Mouse (Mus musculus) cerebellum, adult 9-11 months (tissue): ENCODE data around the gene Atxn2.
A peak's percentile ranks its signal among the peaks of the same experiment; 100 is the strongest.
"Not testable (repeated sequence)": the region's sequence is repeated elsewhere in the genome, so short reads cannot be mapped to it uniquely, and the experiment has no call there.

Source experiments
- DNase-seq: peaks from one replicate; pipeline ENCODE4 v3.0.0; 2022

Gene Atxn2

DNA sequence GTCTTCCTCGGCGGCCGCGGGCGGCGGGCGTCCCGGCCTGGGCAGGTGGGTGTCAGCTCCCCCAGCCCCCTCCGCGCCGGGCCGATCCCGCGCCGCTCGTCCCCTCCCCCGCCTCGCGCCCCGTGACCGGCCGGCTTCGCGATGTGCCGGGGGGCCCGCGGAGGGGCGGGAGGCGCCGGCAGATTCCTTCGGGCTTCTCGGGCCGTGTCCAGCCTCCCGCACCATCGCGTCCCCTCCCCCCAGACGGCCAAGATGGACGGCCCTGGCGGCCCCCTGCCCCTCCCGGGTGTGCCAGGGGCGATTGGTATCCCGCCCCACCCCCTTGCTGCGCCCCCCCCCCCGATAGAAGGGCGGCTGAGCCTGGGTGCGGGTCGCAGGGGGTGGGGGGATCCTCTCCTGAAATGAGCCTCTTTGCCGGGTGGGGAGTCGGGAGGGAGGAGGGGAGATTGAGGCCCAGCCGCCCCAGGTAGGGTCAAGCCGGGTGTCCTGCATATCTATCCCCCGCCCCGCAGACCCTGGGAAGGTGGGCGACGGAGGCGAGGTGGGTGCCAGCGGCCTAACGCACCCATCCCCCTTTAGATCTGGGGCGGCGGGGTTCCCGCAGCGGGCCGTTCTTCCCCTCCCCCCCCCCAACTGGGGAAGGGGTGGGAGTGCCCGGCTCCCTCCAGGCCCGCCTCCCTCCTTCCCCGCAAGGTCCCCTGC, 1.2 kb downstream of the Atxn2 start:
- peak; percentile 68 for DNase-seq

DNA sequence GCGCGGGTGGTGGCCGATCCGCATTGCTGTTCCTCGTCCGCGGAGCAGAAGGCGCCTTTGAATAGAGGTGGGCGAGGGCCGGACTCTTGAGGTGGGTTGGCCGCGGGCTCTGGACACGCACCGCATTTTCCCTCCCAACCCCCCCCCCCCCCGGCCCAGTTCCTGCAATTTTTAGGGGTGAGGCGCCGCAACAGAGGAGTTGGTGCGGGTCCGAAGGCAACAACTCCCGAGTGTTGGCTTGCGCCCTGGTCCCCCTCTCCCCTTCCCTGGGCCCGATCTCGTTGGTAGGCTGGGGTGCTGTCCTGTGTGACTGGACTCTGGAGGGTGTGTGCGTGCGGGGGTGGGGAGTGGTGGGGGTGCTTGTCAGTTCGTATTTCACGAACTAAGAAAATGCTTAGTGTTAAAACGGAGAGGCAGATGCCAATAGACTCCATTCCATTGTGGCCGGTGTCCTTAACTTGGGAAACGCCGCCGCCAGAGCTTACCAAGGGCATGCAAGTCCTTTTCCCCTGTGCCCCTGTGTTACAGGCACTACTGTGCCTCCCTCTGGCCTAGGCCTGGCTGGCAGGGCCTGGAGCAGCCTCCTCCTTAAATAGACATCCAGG, 1.9 kb downstream of the Atxn2 start:
- DNase-seq: peak; percentile 54

DNA sequence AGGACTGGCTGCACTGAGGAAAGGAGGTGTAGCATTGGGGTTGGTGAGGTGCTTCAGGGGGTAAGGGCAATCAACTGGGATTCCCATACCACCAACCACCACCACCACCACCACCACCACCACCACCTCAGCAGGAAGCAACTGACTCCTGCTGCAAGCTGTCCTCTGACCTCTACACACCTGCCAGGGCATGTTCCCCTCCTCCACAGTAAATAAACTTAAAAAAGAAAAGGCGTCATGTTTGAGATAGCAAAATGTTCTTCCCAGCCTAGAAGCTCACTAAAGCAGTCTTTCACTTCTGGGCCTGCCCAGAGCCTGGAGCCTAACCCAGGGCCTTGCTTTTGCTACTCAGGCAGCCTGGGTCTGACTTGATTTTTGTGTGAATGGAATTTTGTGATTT, 3.2 kb downstream of the Atxn2 start:
- DNase-seq: no peak

DNA sequence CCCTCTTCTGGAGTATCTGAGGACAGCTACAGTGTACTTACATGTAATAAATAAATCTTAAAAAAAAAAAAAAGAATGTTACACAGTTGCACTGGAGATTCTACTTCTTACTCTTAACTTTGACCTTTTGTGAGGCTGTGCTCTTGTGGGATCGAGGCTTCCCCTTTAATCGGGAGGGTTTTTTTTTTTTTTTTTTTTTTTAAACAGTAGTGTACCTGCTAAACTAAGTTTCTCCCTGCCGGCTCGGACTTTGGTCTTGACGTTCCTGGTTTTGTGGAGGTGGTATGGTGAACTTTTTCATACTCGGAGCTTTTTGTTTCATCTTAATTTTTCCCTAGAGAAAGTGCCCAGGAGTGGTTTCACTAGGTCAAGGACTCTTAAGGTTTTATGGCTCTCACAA, 3.8 kb downstream of the Atxn2 start:
- DNase-seq: no peak

DNA sequence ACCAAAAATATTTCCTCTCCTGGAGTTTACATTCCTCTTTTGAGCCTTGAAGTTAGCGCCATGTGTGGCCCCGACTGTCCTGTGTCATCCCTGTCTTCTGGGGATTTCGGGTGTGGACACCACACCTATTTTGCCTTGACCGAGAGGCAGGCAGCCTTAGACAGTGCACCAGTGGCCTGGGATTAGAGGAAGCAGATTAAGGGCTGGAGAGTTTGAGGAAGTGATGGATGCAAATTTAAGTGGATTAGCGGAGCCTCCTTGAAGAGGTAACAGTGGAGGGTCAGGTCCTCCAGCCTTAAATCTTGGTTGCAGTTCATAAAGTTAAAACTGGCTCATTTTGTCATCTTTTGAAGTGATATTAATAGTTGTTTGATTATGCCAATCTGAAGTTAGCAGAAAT, 7.3 kb downstream of the Atxn2 start:
- DNase-seq: no peak

DNA sequence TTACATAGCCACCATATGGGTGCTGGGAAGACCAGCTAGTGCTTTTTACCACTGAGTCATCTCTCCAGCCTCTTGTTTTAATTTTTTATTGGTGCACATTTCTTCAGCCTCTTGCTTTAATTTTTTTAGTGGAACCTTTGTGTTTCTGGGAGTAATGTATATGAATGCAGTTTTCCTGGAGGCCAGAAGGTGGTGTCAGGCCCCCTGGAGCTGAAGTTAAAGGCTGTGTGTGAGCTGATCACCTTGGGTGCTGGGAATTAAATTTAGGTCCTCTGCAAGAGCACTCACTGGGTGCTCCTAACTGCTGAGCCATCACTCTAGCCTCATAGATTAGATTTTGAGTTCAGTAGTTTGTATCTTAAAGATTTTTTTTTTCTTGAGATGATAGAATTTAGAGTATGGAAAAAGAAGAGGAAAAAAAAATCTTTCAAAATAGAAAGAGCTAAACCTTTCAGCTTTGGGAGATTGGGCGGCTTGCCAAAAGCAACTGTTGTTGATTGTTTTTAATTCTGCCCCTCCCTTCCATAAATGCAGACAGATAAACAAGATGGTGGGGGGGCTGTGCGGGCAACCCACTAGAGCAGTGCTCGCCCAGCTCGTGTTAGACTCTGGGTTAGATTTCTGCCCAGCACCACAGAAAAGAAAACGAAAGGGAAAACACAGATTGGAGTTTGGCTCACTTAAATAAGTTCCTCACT, 9.9 kb downstream of the Atxn2 start:
- no peak for DNase-seq

DNA sequence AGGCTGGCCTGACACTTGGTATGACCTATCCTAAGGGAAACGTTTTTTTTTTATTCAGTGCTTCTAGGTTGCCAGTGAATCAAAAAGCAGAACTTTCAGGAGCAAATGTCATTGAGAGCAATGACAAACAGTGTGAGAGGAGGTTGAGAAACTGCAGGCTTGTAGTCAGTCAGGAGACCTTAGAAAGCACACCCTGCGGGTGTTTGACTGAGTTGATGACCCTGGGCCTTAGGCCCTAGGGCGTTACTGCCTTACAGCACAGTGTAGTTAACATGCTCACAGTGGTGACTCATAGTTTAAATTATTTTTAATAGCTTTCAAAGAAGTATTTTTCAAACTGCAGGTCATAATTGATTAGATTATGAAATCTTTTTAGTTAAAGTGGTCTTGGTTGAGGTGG, 10.7 kb downstream of the Atxn2 start:
- no peak for DNase-seq

DNA sequence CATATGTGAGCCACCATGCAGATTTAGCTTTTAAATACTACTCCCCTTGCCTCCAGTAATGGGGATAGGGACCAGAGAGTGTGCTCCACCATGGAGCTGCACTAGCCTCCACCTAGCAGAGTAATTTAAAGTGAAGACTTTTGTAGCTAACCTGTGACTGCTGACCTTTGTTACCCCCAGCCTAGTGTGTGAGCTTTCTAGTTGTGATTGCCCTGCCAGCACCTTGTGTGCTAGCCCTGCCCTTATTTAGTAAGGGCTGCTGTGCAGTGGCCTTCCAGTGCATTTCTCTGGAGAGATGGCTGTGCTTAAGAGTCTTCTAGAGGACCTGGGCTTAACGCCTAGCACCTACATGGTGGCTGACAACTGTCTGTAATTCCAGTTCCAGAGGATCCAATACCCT, 13.5 kb downstream of the Atxn2 start:
- no peak for DNase-seq

DNA sequence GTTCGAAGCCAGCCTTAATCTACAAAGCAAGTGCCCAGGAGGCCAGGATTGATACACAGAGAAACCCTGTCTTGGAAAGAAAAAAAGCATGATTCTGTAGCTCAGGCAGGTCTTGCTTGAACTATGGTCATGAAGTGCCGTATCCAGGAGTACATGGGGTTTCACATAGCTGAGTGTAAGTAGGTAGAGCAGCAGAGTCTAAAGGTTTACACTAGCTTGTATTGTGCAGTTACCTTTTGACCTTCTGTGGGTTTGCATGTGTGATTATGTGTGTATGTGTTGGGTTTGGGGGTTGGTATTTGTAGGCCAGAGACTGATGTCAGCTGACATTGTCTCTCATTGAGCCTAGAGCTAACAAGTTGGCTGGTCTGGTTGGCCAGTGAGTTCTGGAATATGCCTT, 18.9 kb downstream of the Atxn2 start:
- no peak for DNase-seq

DNA sequence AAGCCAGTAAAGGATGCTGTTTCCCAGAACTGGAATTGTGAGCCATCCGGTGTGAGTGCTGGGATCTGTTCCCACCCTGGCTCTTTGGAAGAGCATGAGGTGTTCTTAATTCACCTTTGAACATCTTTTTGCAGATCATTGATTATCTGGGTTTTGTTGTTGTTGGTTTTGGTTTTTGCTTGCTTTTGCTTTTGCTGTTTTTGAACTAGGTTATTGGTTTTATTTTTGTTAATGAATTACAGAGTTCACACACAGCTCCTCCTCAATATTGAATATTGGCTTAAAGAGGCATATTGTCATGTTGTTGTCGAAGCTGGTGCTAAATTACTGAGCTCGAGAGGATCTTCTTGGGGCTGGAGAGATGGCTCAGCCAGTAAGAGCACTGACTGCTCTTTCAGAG, 25.5 kb downstream of the Atxn2 start:
- DNase-seq: no peak

DNA sequence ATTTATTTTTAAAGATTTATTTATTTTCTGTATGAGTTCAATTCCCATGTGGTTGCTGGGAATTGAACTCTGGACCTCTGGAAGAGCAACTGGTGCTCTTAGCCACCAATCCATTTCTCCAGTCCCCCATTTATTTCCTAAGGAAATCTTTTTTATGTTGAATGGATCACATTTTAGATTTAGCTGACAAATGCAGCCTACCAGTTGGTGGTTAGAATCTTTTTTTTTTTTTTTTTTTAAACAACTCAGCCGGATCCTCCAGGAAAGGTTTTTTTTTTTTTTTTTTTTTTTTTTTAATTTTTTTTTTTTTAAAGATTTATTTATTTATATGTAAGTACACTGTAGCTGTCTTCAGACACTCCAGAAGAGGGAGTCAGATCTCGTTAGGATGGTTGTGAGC, 27.0 kb downstream of the Atxn2 start:
- DNase-seq: not testable (repeated sequence)

DNA sequence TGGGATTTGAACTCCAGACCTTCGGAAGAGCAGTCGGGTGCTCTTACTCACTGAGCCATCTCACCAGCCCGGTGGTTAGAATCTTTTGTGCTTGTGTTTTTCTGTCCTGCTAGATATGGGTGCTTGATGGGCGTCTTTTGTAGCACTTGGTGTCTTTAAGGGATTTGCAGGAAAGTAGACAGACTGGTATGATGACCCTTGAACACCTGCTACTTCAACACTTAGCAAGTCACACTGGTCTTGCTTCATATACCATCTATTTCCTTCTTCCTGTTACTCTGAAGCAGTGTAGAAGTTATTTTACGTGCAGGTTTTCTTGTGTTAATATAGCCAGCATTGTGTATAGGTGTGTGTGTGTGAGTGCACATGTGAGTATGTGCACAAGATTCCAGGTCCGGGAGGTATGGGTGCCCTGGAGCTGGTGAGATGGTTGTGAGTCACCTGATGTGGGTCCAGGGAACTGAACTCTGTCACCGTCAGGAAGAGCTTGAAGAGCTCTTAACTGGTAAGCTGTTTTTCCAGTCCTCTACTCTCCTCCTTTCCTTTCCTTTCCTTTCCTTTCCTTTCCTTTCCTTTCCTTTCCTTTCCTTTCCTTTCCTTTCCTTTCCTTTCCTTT, 27.5 kb downstream of the Atxn2 start:
- DNase-seq: no peak

DNA sequence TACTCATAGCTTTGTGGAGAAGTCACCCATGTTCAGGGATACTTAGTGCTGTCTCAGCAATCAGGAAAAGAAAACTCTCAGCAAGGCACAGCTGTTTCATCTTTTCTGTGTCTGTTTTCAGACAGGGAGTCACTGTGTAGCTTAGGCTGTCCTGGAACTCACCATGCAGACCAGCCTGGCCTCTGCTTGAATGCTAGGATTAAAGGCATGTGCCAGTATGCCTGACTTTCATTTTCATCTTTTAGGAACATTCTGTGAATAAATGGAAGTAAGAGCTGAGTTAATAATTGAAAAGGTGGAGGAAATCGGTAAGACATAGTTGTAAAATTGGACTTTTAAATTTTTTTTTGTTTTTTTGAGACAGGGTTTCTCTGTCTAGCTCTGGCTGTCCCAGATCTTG, 29.4 kb downstream of the Atxn2 start:
- no peak for DNase-seq

DNA sequence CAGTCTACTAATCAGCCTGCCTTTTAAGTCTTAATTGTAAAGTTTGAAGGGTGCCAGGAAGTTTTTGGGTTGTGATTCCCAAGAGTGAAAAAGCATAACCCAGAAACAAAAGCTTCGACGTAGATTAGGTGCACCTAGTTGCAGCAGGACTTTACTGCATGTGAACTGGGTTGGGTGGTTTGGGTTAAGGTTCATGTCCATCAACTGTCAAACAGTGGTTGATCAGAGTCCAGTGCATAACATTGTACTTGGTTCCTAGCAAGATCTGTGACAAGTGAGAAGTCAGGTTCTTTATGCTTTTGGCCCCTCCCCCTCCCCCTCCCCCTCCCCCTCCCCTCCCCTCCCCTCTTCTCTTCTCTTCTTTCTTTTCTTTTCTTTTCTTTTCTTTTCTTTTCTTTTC, 31.8 kb downstream of the Atxn2 start:
- DNase-seq: no peak

DNA sequence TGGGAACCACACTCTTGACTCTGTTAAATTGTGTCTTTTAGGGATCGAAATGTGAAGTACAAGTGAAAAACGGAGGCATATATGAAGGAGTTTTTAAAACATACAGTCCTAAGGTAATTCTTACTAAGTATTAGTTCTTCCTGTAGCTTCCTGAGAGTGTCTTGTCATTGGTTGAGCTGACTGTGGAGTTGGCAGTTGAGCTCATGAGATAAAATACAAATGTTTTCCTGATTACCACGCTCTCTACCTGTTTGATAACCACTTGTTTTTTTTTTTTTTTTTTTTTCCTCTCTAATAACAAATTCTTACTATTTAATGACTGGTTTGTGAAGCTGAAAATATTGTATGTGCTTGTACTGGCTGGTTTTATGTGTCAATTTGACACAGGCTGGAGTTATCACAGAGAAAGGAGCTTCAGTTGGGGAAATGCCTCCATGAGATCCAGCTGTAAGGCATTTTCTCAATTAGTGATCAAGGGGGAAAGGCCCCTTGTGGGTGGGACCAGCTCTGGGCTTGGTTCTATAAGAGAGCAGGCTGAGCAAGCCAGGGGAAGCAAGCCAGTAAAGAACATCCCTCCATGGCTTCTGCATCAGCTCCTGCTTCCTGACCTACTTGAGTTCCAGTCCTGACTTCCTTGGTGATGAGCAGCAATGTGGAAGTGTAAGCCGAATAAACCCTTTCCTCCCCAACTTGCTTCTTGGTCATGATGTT, 36.9 kb downstream of the Atxn2 start:
- DNase-seq: not testable (repeated sequence)

DNA sequence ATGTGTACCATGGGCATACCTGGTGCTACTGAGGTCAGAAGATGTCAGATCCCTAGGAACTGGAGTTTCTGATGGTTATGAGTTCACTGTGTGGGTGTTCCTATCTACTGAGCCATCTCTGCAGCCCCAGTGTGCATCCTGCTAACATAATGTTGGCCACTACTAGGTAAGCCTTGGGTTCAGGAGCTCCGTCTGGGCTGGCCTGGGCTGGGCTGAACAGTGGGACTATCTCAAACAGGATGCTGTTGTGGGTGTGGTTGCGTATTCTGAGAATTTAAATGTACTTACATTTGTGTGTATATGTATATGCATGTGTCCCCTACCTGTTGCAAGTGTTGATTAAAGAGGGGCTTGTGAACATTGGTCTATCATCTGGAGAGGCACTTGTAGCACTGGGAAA, 38.5 kb downstream of the Atxn2 start:
- DNase-seq: no peak

DNA sequence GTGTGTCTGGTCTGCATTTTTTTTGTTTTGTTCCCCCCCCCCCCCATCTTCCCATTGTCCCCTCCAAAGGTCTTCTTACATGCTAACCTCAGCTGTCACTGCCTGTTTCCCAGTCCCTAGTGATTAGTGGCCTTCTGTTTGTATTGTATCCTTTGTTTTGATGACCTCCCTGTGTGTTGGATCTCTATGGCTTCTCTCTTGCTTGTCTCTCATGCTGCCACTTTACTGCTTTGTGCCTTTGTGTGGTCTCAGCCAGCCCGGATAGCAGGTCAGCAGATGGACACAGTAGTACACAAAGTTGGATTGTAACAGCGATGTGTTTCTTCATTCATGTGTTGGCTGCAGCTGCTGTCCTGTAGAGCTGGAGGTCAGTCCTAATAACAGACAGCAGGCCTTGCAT, 46.8 kb downstream of the Atxn2 start:
- no peak for DNase-seq

DNA sequence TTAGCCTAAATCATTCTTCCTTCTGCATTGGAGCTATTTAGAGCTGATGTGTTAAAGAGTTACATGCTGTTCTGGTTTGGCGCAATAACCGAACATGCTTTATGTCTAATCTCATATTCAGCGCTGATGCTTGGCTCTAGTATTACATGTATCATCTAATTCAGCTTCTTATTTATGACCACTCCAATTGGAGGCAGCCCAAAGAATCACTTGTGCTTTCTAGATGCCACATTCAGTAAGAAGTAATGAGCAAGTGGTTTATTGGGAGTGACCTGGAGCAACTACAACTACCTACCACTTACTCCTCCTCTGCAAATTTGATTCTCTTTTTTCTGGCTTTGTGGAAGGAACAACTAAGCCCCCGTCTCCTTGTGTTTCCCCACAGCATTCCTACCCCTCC, 47.2 kb downstream of the Atxn2 start:
- no peak for DNase-seq

DNA sequence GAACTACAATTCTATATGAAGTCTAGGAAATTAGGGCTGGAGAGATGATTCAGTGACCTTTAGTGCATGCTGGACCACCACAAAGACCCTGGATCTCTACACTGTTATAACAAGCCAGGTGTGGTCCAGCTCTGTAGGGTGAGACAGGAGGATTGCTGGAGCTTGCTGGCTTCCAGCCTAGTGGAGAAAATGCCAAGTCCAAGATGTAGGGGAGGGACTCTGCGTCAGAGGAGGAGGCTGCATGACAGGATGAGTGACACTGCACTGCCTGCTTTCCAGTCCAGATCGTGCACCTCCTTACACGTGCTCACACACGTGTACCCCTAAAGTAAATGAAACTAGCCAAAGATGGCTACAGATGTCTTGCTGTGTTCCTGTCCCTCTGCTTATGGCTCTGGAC, 48.8 kb downstream of the Atxn2 start:
- no peak for DNase-seq

DNA sequence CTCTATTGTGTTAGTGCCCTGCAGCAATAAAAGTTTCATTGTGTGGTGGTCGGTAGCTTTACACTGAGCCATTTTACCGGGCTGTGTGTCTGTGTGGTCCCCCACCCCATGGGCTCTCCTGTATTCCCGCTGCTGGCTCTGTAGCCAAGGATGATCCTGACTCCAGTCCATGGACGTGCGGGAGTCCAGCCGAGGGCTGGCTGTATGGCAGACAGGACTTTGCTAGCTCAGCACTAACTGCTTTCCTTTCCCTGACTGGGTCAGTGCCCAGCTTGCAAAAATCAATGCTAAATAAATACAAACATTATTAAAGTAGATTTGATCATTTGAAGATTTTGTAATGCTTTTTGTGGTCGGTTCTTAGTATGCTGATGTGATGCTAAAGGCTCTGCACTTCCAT, 50.3 kb downstream of the Atxn2 start:
- no peak for DNase-seq

DNA sequence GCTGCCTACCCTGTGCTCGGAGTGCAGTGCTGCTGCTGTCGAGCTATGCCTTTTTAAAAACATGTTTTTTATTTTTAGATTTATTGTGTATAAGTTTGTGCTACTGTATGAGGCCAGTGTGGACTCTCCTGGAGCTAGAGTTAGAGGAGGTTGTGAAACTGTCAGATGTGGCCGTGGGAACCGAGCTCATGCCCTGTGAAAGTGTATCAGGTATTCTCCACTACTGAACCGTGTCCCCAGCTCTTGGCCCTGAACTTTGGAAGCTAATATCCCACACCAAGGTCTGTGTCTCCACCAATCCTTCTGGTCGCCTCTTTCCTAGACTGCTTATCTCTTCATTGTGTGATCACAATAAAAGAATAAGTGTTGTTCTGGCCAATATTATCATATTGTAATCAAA, 51.8 kb downstream of the Atxn2 start:
- DNase-seq: no peak

DNA sequence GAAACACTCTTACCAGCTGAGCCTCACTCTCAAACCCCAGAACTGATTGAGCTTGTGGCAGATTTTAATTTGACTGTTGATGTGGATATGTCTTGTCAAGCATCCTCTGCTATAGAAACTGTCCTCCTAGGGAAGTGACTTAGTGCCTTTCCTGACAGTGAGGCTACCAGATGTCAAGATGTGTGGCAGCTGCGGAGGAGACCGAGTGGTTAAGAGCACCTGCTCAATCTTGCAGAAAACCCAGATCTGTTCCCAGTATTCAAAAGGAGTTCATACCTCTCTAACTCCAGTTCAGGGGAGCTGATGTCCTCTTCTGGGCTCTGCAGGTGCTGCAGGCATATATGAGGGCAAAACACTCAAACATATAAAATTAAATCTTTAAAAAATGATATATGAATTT, 53.9 kb downstream of the Atxn2 start:
- no peak for DNase-seq

DNA sequence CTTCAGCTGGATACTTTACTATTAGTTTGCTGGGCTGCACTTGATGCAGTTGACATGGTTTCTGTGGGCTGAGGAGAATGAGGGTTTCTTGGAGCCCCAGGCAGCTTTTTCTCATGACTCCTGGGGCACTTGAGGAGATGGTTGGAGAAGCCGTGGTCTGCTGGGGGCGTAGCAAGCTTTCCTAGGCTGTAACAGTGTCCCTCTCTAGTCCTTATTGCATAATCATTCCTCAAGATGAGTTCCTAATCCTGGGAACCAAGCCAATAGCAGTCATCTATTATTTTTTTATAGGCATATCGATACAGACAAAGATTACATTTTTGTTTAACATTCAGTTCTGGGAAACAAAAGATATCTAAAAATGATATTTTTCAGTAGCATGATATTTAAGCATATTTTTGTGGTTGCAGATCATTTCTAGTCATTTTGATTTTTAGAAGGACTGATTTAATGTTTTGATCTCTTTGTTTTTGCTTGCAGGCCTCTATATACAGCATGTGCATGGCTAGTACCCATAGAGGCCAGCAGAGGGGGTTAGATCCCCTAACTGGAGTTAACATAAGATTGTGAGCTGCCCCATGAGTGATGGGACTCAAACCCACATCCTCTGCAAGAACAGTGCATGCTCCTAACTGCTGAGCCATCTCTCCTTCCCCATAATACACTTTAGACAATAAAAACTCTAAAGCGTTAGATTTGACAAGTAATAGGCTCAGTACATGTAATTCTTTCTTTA, 55.1 kb downstream of the Atxn2 start:
- no peak for DNase-seq
